Mouse (Mus musculus): ENCODE measurements at regions not wholly inside any gene's neighbourhood (a gene's known extent, or its start where the extent isn't known, plus 50 kb on each side); places are given as distances from the start of the nearest gene placed in this dataset.

GRCm38 (mm10) chr10:44730721-44731120 lies 202.4 kb upstream of the Prdm1 start:
- no peak for DNase-seq (ENCODE audit: low spot score)

GRCm38 (mm10) chr10:44728963-44729362 lies 200.7 kb upstream of the Prdm1 start:
- no peak for DNase-seq (ENCODE audit: low spot score)

GRCm38 (mm10) chr10:44724575-44724974 lies 196.3 kb upstream of the Prdm1 start:
- DNase-seq (ENCODE audit: low spot score), result no peak

- DNase-seq (ENCODE audit: low spot score), result no peak
Observed at GRCm38 (mm10) chr10:44723845-44724244, 195.5 kb upstream of the Prdm1 start.

- no peak for DNase-seq (ENCODE audit: low spot score)
Observed at GRCm38 (mm10) chr10:44723321-44723720, 195.0 kb upstream of the Prdm1 start.

GRCm38 (mm10) chr10:44721670-44722069 lies 193.4 kb upstream of the Prdm1 start:
- no peak for DNase-seq (ENCODE audit: low spot score)

- no peak for DNase-seq (ENCODE audit: low spot score)
Observed at GRCm38 (mm10) chr10:44716612-44717011, 188.3 kb upstream of the Prdm1 start.

- no peak for DNase-seq (ENCODE audit: low spot score)
Observed at GRCm38 (mm10) chr10:44715902-44716301, 187.6 kb upstream of the Prdm1 start.

- no peak for DNase-seq (ENCODE audit: low spot score)
Observed at GRCm38 (mm10) chr10:44708830-44709229, 180.5 kb upstream of the Prdm1 start.

GRCm38 (mm10) chr10:44704143-44704542 lies 175.8 kb upstream of the Prdm1 start:
- no peak for DNase-seq (ENCODE audit: low spot score)

- peak; percentile 66 for DNase-seq (ENCODE audit: low spot score)
Observed at GRCm38 (mm10) chr10:44702108-44702507, 173.8 kb upstream of the Prdm1 start.

GRCm38 (mm10) chr10:44699988-44700537 lies 171.8 kb upstream of the Prdm1 start:
- DNase-seq (ENCODE audit: low spot score), result no peak

GRCm38 (mm10) chr10:44697966-44698365 lies 169.7 kb upstream of the Prdm1 start:
- DNase-seq (ENCODE audit: low spot score), result no peak

- DNase-seq (ENCODE audit: low spot score), result no peak
Observed at GRCm38 (mm10) chr10:44696973-44697372, 168.7 kb upstream of the Prdm1 start.

- DNase-seq (ENCODE audit: low spot score), result peak; percentile 27
Observed at GRCm38 (mm10) chr10:44691590-44692327, 163.5 kb upstream of the Prdm1 start.

GRCm38 (mm10) chr10:44688555-44688954 lies 160.3 kb upstream of the Prdm1 start:
- no peak for DNase-seq (ENCODE audit: low spot score)

- DNase-seq (ENCODE audit: low spot score), result no peak
Observed at GRCm38 (mm10) chr10:44686055-44686454, 157.8 kb upstream of the Prdm1 start.

GRCm38 (mm10) chr10:44685215-44685614 lies 156.9 kb upstream of the Prdm1 start:
- DNase-seq (ENCODE audit: low spot score), result no peak

- DNase-seq (ENCODE audit: low spot score), result no peak
Observed at GRCm38 (mm10) chr10:44676506-44676905, 148.2 kb upstream of the Prdm1 start.

- DNase-seq (ENCODE audit: low spot score), result no peak
Observed at GRCm38 (mm10) chr10:44665509-44666144, 137.3 kb upstream of the Prdm1 start.

GRCm38 (mm10) chr10:44659499-44659898 lies 131.2 kb upstream of the Prdm1 start:
- no peak for DNase-seq (ENCODE audit: low spot score)

GRCm38 (mm10) chr10:44653761-44654160 lies 125.5 kb upstream of the Prdm1 start:
- DNase-seq (ENCODE audit: low spot score), result no peak

GRCm38 (mm10) chr10:44647021-44647420 lies 118.7 kb upstream of the Prdm1 start:
- no peak for DNase-seq (ENCODE audit: low spot score)
